Mouse (Mus musculus): ENCODE results near the gene Itga10. TPM values are rescaled to one million over a fixed set of nuclear protein-coding genes. Genes with fewer than 3 reads are reported as not detected.
A peak's percentile ranks its signal among the peaks of the same experiment; 100 is the strongest.

Gene Itga10
- 0.53 and 1.3 TPM in 2 replicates for polyA plus RNA-seq (2014; fragmentation: Nextera tagmentation; extraction: Ambion mirVana)

DNA sequence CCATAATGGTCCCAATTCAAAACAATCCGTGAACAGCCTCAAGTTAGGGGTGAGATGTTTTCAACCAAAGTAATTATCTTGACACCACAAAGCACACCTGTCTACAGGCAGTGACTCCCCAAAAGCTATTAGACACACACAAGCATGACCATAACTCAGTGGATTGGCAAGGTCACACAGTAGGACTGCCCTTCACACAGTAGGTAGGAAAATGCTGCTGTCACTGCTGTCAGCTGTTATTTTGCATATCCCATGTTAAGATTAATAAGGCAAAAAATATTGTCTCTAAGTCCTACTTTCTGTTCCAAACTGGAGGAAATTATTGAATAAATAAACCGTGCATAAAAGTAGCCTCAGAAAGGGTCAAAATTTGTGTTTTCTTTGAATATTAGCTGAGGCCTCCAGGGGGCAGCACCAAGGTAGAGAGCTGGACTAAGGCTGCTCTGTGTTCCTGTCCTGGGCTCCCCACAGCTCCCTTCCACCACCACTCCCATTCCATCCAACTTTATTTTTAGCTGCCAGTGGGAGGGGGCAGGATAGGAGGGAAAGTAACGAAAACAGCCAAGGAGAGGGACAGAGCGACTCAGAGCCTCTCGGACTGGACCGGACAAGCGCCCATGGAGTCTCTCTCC, at the start of gene Itga10:
Itga10 (plus strand) TSS at position 567 of the 632 bp plus-strand sequence.
- WGBS, result 68% methylated on average over 7 of the region's 7 CpGs
- Histone ChIP-seq H3K4me2 (replicated peaks; ENCODE audit: low read depth, low read length) (no peak within 1 kb of the TSS), H3K36me3 (ENCODE audit: control insufficient read depth, insufficient read depth, low read length) (no peaks in the 10 kb centered on the region), H3K4me3 (ENCODE audit: low read depth, low read length) (no peak within 1 kb of the TSS), H3K27ac (ENCODE audit: low read depth, low read length) (no peak within 1 kb of the TSS), H3K4me1 (replicated peaks; ENCODE audit: control insufficient read depth, insufficient read depth, low read length) (no peaks in the 10 kb centered on the region), H3K9me3 (ENCODE audit: control insufficient read depth, low read length) (no peaks in the 10 kb centered on the region), H3K27me3 (ENCODE audit: control insufficient read depth, insufficient read depth, low read length) (no peaks in the 10 kb centered on the region), H3K9ac (ENCODE audit: low read depth, low read length) (no peak within 1 kb of the TSS)
- ATAC-seq (ENCODE audit: low FRiP score) (no peak), DNase-seq (ENCODE audit: low spot score) (peak; percentile 57)

DNA sequence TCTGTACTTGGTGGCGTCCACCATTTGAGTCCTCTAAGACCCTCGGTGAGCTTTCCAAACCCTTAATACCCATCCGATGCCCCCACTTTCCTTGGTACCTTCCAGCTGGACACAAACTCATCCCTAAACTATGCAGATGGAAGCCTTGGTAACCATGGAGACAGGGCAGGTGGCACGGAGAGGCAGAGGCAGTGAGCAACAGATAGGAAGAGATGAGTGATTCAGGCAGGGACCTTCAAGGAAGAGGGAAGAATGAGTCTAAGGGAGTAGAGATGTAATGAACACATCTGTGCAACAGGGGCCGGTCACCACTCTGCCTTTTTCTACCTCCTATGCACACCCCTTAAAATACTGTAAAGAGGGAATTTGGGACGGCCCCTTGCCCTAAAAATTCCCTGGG, 49.7 kb upstream of the Itga10 start:
- no peaks in the 10 kb centered on the region for H3K9me3 ChIP-seq (ENCODE audit: control insufficient read depth, low read length)
- H3K27ac ChIP-seq (ENCODE audit: low read depth, low read length), result no peak overlapping the region
- no peak overlapping the region for H3K9ac ChIP-seq (ENCODE audit: low read depth, low read length)
- no peak overlapping the region for H3K4me3 ChIP-seq (ENCODE audit: low read depth, low read length)
- H3K4me2 ChIP-seq (replicated peaks; ENCODE audit: low read depth, low read length), result no peak overlapping the region
- no peak for ATAC-seq (ENCODE audit: low FRiP score)
- 26% methylated on average over 6 of the region's 6 CpGs for WGBS
- peaks cover 19% of the 10 kb centered on the region for H3K4me1 ChIP-seq (replicated peaks; ENCODE audit: control insufficient read depth, insufficient read depth, low read length)
- no peaks in the 10 kb centered on the region for H3K36me3 ChIP-seq (ENCODE audit: control insufficient read depth, insufficient read depth, low read length)
- DNase-seq (ENCODE audit: low spot score), result peak; percentile 18
- H3K27me3 ChIP-seq (ENCODE audit: control insufficient read depth, insufficient read depth, low read length), result peaks cover 16% of the 10 kb centered on the region; the same call in 1 of the 2 replicates

DNA sequence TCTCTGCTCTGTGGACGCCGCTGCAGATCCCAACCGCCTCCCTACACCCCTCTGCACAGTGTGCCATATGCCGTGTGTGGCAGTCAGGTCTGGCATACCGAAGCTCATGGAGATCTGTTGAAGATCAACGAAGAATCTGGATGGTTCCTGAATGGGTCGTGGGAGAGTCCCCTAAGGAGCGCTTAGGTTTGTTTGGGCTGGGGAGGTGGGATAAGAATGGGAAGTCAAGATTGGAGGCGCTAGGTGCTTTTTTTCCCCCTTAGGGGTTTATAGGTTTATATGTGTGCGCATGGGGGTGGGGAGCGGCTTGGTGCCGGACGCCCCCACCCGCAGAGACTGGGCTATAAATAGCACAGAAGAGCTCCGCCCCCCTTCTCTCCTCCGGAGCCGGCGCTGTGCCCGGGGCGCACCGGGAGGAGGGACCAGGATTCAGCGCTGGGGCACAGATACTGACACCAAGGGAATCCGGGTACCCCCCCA, 49.1 kb upstream of the Itga10 start, which contains the start of gene Ankrd34a:
Ankrd34a (plus strand) TSS at position 409 of the 480 bp plus-strand sequence.
- Histone ChIP-seq H3K27me3 (ENCODE audit: control insufficient read depth, insufficient read depth, low read length) (peaks cover 16% of the 10 kb centered on the region; the same call in 1 of the 2 replicates), H3K36me3 (ENCODE audit: control insufficient read depth, insufficient read depth, low read length) (no peaks in the 10 kb centered on the region), H3K4me2 (replicated peaks; ENCODE audit: low read depth, low read length) (peak within 1 kb of the TSS; percentile 90), H3K4me1 (replicated peaks; ENCODE audit: control insufficient read depth, insufficient read depth, low read length) (peaks cover 19% of the 10 kb centered on the region), H3K9me3 (ENCODE audit: control insufficient read depth, low read length) (no peaks in the 10 kb centered on the region), H3K4me3 (ENCODE audit: low read depth, low read length) (peak within 1 kb of the TSS; percentile 39), H3K27ac (ENCODE audit: low read depth, low read length) (no peak within 1 kb of the TSS; the same call in 1 of the 2 replicates), H3K9ac (ENCODE audit: low read depth, low read length) (peak within 1 kb of the TSS; percentile 72)
- WGBS, result under 1% methylated on average over 16 of the region's 23 CpGs
- no peak for ATAC-seq (ENCODE audit: low FRiP score)
- DNase-seq (ENCODE audit: low spot score), result peak; percentile 38

DNA sequence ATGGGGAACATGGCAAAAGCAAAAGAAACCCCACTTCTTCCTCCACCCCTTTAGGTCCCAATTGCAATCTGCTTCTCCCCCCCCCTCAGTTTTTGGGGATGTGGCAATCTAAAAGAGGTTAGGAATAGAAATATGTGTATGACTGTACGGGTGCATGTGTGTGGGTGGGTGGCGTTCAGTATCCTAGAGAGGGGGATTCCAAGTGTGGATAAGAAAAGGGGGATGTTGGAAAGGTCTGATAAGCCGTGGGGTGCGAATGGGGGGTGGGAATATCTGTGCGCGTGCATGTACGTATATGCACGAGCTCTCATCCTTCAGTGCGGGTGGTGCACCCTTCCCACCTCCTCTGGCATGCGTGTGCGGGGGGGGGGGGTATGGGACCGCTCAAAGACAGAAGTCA, 48.5 kb upstream of the Itga10 start:
- Histone ChIP-seq H3K9me3 (ENCODE audit: control insufficient read depth, low read length) (no peaks in the 10 kb centered on the region), H3K9ac (ENCODE audit: low read depth, low read length) (peak overlapping the region; percentile 72), H3K4me2 (replicated peaks; ENCODE audit: low read depth, low read length) (peak overlapping the region; percentile 90), H3K4me3 (ENCODE audit: low read depth, low read length) (peak overlapping the region; percentile 39), H3K27me3 (ENCODE audit: control insufficient read depth, insufficient read depth, low read length) (peaks cover 16% of the 10 kb centered on the region; the same call in 1 of the 2 replicates), H3K4me1 (replicated peaks; ENCODE audit: control insufficient read depth, insufficient read depth, low read length) (peaks cover 19% of the 10 kb centered on the region), H3K36me3 (ENCODE audit: control insufficient read depth, insufficient read depth, low read length) (no peaks in the 10 kb centered on the region), H3K27ac (ENCODE audit: low read depth, low read length) (no peak overlapping the region)
- WGBS, result 0% methylated on average over 10 of the region's 12 CpGs
- no peak for ATAC-seq (ENCODE audit: low FRiP score)
- DNase-seq (ENCODE audit: low spot score), result peak; percentile 34

DNA sequence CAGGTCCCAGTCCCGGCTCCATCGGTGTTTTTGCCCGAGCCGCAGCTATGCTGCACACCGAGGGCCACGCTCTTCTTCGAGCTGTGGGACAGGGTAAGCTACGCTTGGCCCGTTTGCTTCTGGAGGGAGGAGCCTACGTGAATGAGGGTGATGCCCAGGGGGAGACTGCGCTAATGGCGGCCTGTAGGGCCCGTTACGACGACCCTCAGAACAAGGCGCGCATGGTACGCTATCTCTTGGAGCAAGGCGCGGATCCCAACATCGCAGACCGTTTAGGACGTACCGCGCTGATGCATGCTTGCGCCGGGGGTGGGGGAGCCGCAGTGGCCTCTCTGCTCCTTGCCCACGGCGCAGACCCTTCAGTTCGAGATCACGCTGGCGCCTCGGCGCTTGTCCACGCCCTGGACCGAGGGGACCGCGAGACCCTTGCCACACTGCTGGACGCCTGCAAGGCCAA, 47.9 kb upstream of the Itga10 start:
- Histone ChIP-seq H3K9ac (ENCODE audit: low read depth, low read length) (peak overlapping the region; percentile 72), H3K4me2 (replicated peaks; ENCODE audit: low read depth, low read length) (peak overlapping the region; percentile 90), H3K4me3 (ENCODE audit: low read depth, low read length) (peak overlapping the region; percentile 39), H3K27ac (ENCODE audit: low read depth, low read length) (peak overlapping the region; percentile 58; the same call in 1 of the 2 replicates), H3K36me3 (ENCODE audit: control insufficient read depth, insufficient read depth, low read length) (no peaks in the 10 kb centered on the region), H3K27me3 (ENCODE audit: control insufficient read depth, insufficient read depth, low read length) (peaks cover 16% of the 10 kb centered on the region; the same call in 1 of the 2 replicates), H3K9me3 (ENCODE audit: control insufficient read depth, low read length) (no peaks in the 10 kb centered on the region), H3K4me1 (replicated peaks; ENCODE audit: control insufficient read depth, insufficient read depth, low read length) (peaks cover 19% of the 10 kb centered on the region)
- WGBS, result under 1% methylated on average over 37 of the region's 40 CpGs
- ATAC-seq (ENCODE audit: low FRiP score), result no peak
- DNase-seq (ENCODE audit: low spot score), result peak; percentile 71

DNA sequence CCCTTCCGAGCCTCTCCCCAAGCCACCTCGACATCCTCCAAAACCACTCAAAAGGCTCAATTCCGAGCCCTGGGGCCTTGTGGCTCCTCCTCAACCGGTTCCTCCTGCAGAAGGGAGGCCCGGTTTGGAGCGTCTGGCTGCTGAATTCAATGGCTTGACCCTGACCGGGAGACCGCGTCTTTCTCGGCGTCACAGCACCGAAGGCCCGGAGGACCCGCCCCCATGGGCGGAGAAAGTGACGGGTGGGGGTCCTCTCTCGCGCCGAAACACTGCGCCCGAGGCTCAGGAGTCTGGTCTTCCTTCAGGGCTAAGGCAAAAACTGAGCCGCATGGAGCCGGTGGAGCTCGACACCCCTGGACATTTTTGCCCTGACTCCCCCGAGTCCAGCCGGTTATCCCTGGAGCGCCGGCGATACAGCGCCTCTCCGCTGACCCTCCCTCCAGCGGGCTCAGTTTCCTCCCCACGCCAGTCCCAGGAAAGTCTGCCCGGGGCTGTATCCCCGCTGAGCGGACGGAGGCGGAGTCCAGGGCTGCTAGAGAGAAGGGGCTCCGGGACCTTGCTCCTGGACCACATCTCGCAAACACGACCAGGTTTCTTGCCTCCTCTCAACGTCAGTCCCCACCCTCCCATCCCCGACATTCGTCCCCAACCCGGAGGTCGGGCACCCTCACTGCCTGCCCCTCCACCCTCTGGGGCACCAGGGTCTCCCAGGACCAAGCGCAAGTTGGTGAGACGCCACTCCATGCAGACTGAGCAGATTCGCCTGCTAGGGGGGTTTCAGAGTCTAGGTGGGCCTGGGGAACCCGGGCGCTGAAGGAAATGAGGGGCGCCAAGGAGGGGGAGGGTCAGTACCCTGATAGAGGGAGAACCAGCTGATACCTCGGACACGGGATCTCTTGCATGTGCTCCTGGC, 47.0 kb upstream of the Itga10 start:
- H3K9me3 ChIP-seq (ENCODE audit: control insufficient read depth, low read length), result no peaks in the 10 kb centered on the region

DNA sequence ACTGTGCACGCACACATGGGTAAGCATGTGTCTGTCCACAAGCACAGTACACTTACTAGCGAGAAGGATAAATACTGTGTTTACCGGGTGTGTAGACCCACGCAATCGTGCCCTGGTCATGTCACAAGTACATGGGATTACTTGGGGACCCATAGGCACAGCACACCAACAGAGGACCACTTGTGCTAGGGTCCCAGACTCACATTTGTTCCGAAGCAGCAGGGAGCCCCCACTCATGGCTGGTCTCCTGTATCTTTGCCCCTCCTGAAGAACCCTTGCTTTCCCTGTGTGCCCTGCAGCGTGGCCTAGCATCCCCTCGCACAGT, 46.4 kb upstream of the Itga10 start:
- WGBS, result 40% methylated on average over 8 of the region's 8 CpGs
- ATAC-seq (ENCODE audit: low FRiP score) (no peak), DNase-seq (ENCODE audit: low spot score) (no peak)
- H3K27me3 ChIP-seq (ENCODE audit: control insufficient read depth, insufficient read depth, low read length), result peaks cover 16% of the 10 kb centered on the region; the same call in 1 of the 2 replicates
- no peak overlapping the region; the same call in 1 of the 2 replicates for H3K9ac ChIP-seq (ENCODE audit: low read depth, low read length)
- H3K27ac ChIP-seq (ENCODE audit: low read depth, low read length), result no peak overlapping the region
- no peaks in the 10 kb centered on the region for H3K9me3 ChIP-seq (ENCODE audit: control insufficient read depth, low read length)
- H3K4me3 ChIP-seq (ENCODE audit: low read depth, low read length), result peak overlapping the region; percentile 39
- H3K36me3 ChIP-seq (ENCODE audit: control insufficient read depth, insufficient read depth, low read length), result no peaks in the 10 kb centered on the region
- H3K4me2 ChIP-seq (replicated peaks; ENCODE audit: low read depth, low read length), result peak overlapping the region; percentile 90
- peaks cover 19% of the 10 kb centered on the region for H3K4me1 ChIP-seq (replicated peaks; ENCODE audit: control insufficient read depth, insufficient read depth, low read length)

More for the DNA sequence above, 47.0 kb upstream of the Itga10 start:
- ATAC-seq (ENCODE audit: low FRiP score) (peak; percentile 18; the same call in 1 of the 2 replicates), DNase-seq (ENCODE audit: low spot score) (peak; percentile 82)
- Histone ChIP-seq H3K27me3 (ENCODE audit: control insufficient read depth, insufficient read depth, low read length) (peaks cover 16% of the 10 kb centered on the region; the same call in 1 of the 2 replicates), H3K4me3 (ENCODE audit: low read depth, low read length) (peak overlapping the region; percentile 39), H3K27ac (ENCODE audit: low read depth, low read length) (peak overlapping the region; percentile 58; the same call in 1 of the 2 replicates), H3K9ac (ENCODE audit: low read depth, low read length) (peak overlapping the region; percentile 72), H3K4me2 (replicated peaks; ENCODE audit: low read depth, low read length) (peak overlapping the region; percentile 90), H3K4me1 (replicated peaks; ENCODE audit: control insufficient read depth, insufficient read depth, low read length) (peaks cover 19% of the 10 kb centered on the region), H3K36me3 (ENCODE audit: control insufficient read depth, insufficient read depth, low read length) (no peaks in the 10 kb centered on the region)
- under 1% methylated on average over 54 of the region's 54 CpGs for WGBS

DNA sequence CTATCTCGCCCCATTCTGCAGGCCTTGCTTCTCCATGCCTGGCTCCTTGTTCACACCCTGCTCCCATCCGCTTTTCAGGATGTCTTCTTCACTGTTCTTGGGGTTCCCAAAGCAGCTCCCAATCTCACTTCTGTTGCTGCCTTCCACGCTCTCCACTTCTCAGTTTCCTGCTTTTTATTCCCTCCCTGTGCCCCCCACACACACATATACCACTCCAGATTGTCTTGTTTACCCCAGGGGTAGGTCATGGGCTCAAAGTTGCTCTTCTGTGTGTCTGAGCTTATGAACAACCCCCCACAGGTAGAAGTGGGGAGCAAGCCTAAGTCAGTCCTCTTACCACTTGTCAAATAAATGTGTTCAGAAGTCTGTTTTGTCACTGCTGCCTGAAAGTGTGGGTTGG, 46.0 kb upstream of the Itga10 start:
- Histone ChIP-seq H3K4me2 (replicated peaks; ENCODE audit: low read depth, low read length) (0 out of 2 replicates have a peak overlapping the region, but pooled peaks have one; percentile 90), H3K9ac (ENCODE audit: low read depth, low read length) (no peak overlapping the region), H3K4me1 (replicated peaks; ENCODE audit: control insufficient read depth, insufficient read depth, low read length) (peaks cover 19% of the 10 kb centered on the region), H3K27me3 (ENCODE audit: control insufficient read depth, insufficient read depth, low read length) (peaks cover 16% of the 10 kb centered on the region; the same call in 1 of the 2 replicates), H3K9me3 (ENCODE audit: control insufficient read depth, low read length) (no peaks in the 10 kb centered on the region), H3K36me3 (ENCODE audit: control insufficient read depth, insufficient read depth, low read length) (no peaks in the 10 kb centered on the region), H3K4me3 (ENCODE audit: low read depth, low read length) (no peak overlapping the region), H3K27ac (ENCODE audit: low read depth, low read length) (no peak overlapping the region)
- no peak for ATAC-seq (ENCODE audit: low FRiP score)
- no peak for DNase-seq (ENCODE audit: low spot score)
- WGBS, result 64% methylated on average over 3 of the region's 3 CpGs
